Mouse (Mus musculus) midbrain, postnatal 0 days (tissue): Measurements from ENCODE around the gene Clcn2. TPM values are rescaled to one million over a fixed set of nuclear protein-coding genes. Genes with fewer than 3 reads are reported as not detected.
A peak's percentile ranks its signal among the peaks of the same experiment; 100 is the strongest.

Experiments used
- ATAC-seq: fragments of 200-750 bp; cut with Nextera tagmentation; 2 replicates; pipeline ENCODE4 v1.8.0; 2017; ENCODE audit warnings: moderate number of reproducible peaks, mild to moderate bottlenecking, moderate TSS enrichment, moderate library complexity; ENCODE audit not compliant: low FRiP score
- DNase-seq: peaks from one replicate; pipeline ENCODE4 v3.0.0-alpha.2; 2015; ENCODE audit warnings: low spot score
- H3K27ac ChIP-seq: fragments of 300-500 bp; sonication (generic); 2 replicates; pipeline ENCODE4 v1.5.1; 2014; ENCODE audit warnings: low read depth, mild to moderate bottlenecking, low read length, mixed read lengths
- H3K27me3 ChIP-seq: fragments of 300-500 bp; sonication (generic); 2 replicates; pipeline ENCODE4 v1.6.1; 2014; ENCODE audit warnings: low read length, control low read depth, mixed read lengths; ENCODE audit not compliant: insufficient read depth
- H3K36me3 ChIP-seq: fragments of 300-500 bp; sonication (generic); 2 replicates; pipeline ENCODE4 v1.6.1; 2014; ENCODE audit warnings: low read length, control low read depth, mixed read lengths; ENCODE audit not compliant: insufficient read depth
- H3K4me1 ChIP-seq: fragments of 300-500 bp; sonication (generic); 2 replicates; pipeline ENCODE4 v1.6.1; 2014; ENCODE audit warnings: mild to moderate bottlenecking, control low read depth, antibody characterized with exemption, low read length, mixed read lengths; ENCODE audit not compliant: insufficient read depth
- H3K4me2 ChIP-seq: fragments of 300-500 bp; sonication (generic); 2 replicates; pipeline ENCODE4 v1.6.1; 2014; ENCODE audit warnings: low read depth, mild to moderate bottlenecking, low read length, mixed read lengths; ENCODE audit not compliant: poor library complexity, severe bottlenecking
- H3K4me3 ChIP-seq: fragments of 300-500 bp; sonication (generic); 2 replicates; pipeline ENCODE4 v1.5.1; 2014; ENCODE audit warnings: low read depth, mild to moderate bottlenecking, low read length, moderate library complexity
- H3K9ac ChIP-seq: fragments of 300-500 bp; sonication (generic); replicated peaks from 2 replicates; pipeline ENCODE4 v1.6.1; 2014; ENCODE audit warnings: mild to moderate bottlenecking, low read length, moderate library complexity, mixed read lengths; ENCODE audit not compliant: poor library complexity, severe bottlenecking
- H3K9me3 ChIP-seq: fragments of 300-500 bp; sonication (generic); 2 replicates; pipeline ENCODE4 v1.6.1; 2016; ENCODE audit warnings: low read length, control low read depth
- CTCF ChIP-seq: IDR thresholded peaks from 2 replicates; pipeline ENCODE4 v1.5.1; 2016; ENCODE audit warnings: antibody characterized with exemption, mild to moderate bottlenecking
- WGBS: fragments of 180-500 bp; shearing (Covaris S2); extraction: QIAGEN DNeasy Blood & Tissue Kit; methylation state at CpG from one replicate; pipeline ENCODE4 v1.1.7; 2014; 5-methylcytosine and 5-hydroxymethylcytosine counted together
- polyA plus RNA-seq: library from polyadenylated mRNA; unstranded; fragments of >200 nt; fragmentation: Nextera tagmentation; extraction: Ambion mirVana; gene quantifications from 2 replicates; pipeline ENCODE4 v1.2.1, GENCODE M21; 2015
- total RNA-seq: library from RNA; depleted of rRNA; stranded (reverse); fragments of >200 nt; gene quantifications from 2 replicates; pipeline ENCODE4 v1.2.3, GENCODE M21; 2014

Gene Clcn2
- total and polyA plus RNA-seq, 2 experiments from 2014 or later, result 21.1 to 69.4 TPM

GRCm38 (mm10) chr16:20701729-20702521 is 15.6 kb downstream of the Clcn2 start:
- H3K4me2 ChIP-seq, result no peak overlapping the region
- peaks cover 25% of the 10 kb centered on the region for H3K36me3 ChIP-seq
- peaks cover 5% of the 10 kb centered on the region; the same call in 1 of the 2 replicates for H3K4me1 ChIP-seq
- H3K27me3 ChIP-seq, result no peaks in the 10 kb centered on the region
- ATAC-seq, result peak; percentile 7; the same call in 1 of the 2 replicates
- DNase-seq, result no peak
- H3K9ac ChIP-seq, result 0 out of 2 replicates have a peak overlapping the region, but pooled peaks have one; percentile 33
- peak overlapping the region; percentile 38 for H3K27ac ChIP-seq
- H3K4me3 ChIP-seq, result no peak overlapping the region
- H3K9me3 ChIP-seq, result no peaks in the 10 kb centered on the region
- 16% methylated on average over 12 of the region's 12 CpGs for WGBS
- no peak for TF ChIP-seq CTCF

DNA sequence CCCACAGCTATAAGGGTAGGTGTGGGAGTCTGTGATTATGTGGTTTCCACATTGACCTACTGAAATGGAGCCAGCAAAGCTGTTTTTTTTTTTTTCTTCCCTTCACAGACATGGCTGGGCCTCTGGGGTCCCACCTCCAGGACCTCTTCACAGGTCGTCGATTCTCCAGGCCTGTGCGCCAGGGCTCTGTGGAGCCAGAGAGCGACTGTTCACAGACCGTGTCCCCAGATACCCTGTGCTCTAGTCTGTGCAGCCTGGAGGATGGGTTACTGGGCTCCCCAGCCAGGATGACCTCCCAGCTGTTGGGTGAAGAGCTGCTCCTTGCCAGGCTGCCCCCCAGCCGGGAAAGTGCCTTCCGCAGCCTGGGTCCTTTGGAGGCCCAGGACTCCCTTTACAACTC is 16.2 kb downstream of the Clcn2 start:
- no peak overlapping the region for H3K4me2 ChIP-seq
- H3K36me3 ChIP-seq, result peaks cover 25% of the 10 kb centered on the region
- peaks cover 5% of the 10 kb centered on the region; the same call in 1 of the 2 replicates for H3K4me1 ChIP-seq
- no peaks in the 10 kb centered on the region for H3K27me3 ChIP-seq
- H3K4me3 ChIP-seq, result no peak overlapping the region
- 0 out of 2 replicates have a peak overlapping the region, but pooled peaks have one; percentile 33 for H3K9ac ChIP-seq
- no peak for DNase-seq
- TF ChIP-seq CTCF, result no peak
- no peaks in the 10 kb centered on the region for H3K9me3 ChIP-seq
- 41% methylated on average over 7 of the region's 7 CpGs for WGBS
- ATAC-seq, result no peak
- H3K27ac ChIP-seq, result no peak overlapping the region

DNA sequence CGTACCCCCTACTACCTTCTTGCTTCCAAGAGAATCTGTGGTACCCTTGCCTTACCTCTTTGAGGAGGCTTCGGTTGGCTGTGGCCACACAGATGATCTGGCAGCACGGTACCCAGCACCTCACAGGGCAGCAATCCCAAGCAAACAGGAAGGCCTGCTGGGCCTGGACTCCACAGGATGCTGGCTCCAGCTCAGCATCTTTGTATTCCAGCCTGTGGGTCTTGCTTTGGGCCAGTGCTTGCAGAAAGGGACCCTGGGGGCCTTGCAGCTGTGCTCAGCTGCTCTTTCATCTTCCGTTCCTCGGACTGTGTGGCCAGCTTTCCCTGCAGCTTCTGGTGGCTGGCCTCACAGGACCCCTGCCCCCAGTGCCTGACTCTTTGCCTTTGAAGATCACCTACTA is 17.5 kb downstream of the Clcn2 start:
- Histone ChIP-seq H3K27me3 (no peaks in the 10 kb centered on the region), H3K4me1 (peaks cover 12% of the 10 kb centered on the region; the same call in 1 of the 2 replicates), H3K9me3 (no peaks in the 10 kb centered on the region), H3K9ac (no peak overlapping the region), H3K27ac (no peak overlapping the region), H3K36me3 (peaks cover 25% of the 10 kb centered on the region), H3K4me2 (no peak overlapping the region), H3K4me3 (no peak overlapping the region)
- DNase-seq, result no peak
- TF ChIP-seq CTCF, result no peak
- 28% methylated on average over 5 of the region's 5 CpGs for WGBS
- ATAC-seq, result no peak

GRCm38 (mm10) chr16:20699266-20699665 is 18.3 kb downstream of the Clcn2 start:
- no peak overlapping the region for H3K27ac ChIP-seq
- no peak for ATAC-seq
- no peak for TF ChIP-seq CTCF
- no peak for DNase-seq
- H3K9ac ChIP-seq, result no peak overlapping the region
- WGBS, result 82% methylated on average over 5 of the region's 5 CpGs
- no peaks in the 10 kb centered on the region for H3K27me3 ChIP-seq
- H3K36me3 ChIP-seq, result peaks cover 25% of the 10 kb centered on the region
- no peak overlapping the region for H3K4me2 ChIP-seq
- H3K4me3 ChIP-seq, result no peak overlapping the region
- peaks cover 17% of the 10 kb centered on the region for H3K4me1 ChIP-seq
- H3K9me3 ChIP-seq, result no peaks in the 10 kb centered on the region

DNA sequence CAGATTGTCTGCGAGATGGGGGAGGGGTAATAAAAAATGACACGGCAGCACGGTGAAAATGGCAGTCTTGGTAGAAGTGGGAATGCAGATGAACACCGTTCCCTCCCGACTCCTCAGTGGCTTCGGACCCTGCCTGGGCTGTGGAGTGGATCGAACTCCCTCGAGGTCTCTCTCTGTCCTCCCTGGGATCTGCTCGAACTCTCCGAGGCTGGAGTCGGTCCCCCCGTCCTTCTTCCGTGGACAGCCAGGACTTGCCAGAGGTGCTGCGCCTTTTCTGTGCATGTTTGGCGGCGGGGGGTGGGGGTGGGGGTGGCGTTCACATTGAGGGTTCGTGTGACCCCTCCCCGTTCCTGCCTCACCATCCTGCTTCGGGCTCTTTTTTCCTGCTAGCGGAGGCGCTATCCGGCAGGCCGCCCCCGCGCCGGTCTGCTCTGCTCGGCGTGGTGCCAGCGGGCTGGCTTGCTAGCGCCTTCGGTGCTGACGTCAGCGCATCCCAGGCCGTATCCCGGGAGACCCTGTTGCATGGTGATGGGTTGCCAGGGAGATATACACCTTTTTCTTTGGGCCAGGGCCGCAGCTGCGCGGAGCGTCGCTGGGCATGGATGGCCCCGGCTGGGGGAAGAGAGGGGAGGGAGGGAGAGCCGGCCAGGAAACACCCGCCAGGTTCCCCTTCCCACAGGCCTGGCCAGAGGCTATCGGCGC is 21.8 kb downstream of the Clcn2 start:
- Histone ChIP-seq H3K9me3 (no peaks in the 10 kb centered on the region), H3K4me1 (peaks cover 12% of the 10 kb centered on the region; the same call in 1 of the 2 replicates), H3K36me3 (peaks cover 24% of the 10 kb centered on the region), H3K4me3 (peak overlapping the region; percentile 46), H3K4me2 (peak overlapping the region; percentile 78), H3K27ac (peak overlapping the region; percentile 80), H3K9ac (peak overlapping the region; percentile 69), H3K27me3 (no peaks in the 10 kb centered on the region)
- TF ChIP-seq CTCF, result no peak
- WGBS, result 1% methylated on average over 44 of the region's 46 CpGs
- ATAC-seq (peak; percentile 82), DNase-seq (peak; percentile 96)
